Mouse (Mus musculus) layer of hippocampus, adult 18-20 months (tissue): ENCODE results near the gene Camk1d. TPM values are rescaled to one million over a fixed set of nuclear protein-coding genes. Genes with fewer than 3 reads are reported as not detected.

Experiments used
- DNase-seq, 2 experiments: peaks; one replicate each; pipeline ENCODE4 v3.0.0; 2022; ENCODE audit warnings: low spot score in 2 of 2
- total RNA-seq, 2 experiments: library from RNA; stranded (reverse); gene quantifications; 2 replicates each; pipeline ENCODE4 v1.2.3; 2021

Gene Camk1d
- total RNA-seq, 2 experiments from 2014 or later: 160 to 179 TPM

DNA sequence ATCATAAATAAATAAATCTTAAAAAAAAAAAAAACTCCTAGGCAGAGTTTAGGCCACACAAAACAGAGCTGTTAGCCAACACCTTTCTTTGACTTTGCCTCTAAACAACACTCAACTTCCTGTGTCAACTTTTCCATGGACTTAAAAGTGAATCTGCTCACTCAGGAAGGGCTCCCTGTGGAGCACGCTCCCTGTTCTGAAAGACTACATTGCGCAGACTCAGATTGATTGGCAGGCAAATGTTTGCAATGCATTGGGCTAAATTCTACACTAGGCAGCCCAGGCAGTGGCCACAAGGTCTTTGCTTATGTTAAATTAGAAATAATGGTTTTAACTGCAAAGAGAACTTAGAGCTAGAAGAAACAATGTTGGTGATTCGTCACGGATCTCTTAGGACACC is 45.4 kb downstream of the Camk1d start:
- DNase-seq: no peak

DNA sequence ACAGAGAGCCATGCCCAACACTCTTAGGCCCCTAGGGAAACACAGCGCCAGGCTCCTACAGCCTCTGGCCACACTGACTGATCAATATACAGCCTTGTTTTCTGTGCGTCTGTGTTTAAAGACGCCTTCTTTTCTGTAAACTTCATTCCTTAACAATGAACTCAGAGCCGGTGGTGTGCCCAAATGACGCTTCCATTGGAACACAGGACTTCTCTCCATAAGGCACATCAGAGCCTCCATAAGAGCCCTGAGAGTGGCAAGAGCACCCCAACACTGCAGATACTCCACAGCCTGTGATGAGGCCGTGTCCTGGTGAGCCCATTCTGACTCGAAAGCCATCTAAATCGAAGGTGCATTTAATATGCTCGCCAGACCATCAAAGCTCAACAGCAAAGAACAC is 50.8 kb downstream of the Camk1d start:
- no peak for DNase-seq

DNA sequence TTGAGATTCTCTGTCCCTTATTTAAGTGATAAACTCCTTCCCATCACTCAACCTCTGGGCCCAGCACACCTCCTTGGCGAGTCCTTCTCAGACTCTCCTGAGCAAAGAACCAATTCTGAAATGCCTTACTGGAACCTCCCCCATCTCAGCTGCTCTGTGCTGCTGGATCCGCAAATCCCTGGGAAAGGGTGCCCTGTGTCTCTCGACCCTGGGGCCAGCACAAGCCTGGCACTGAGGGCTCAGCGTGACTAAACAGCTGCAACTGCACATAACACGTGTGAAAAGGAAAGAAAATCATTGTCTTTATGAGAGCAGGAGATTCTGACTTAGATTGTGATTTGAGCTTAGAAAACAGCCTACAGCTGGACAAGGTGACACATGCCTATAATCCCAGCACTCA is 52.4 kb downstream of the Camk1d start:
- DNase-seq: no peak

DNA sequence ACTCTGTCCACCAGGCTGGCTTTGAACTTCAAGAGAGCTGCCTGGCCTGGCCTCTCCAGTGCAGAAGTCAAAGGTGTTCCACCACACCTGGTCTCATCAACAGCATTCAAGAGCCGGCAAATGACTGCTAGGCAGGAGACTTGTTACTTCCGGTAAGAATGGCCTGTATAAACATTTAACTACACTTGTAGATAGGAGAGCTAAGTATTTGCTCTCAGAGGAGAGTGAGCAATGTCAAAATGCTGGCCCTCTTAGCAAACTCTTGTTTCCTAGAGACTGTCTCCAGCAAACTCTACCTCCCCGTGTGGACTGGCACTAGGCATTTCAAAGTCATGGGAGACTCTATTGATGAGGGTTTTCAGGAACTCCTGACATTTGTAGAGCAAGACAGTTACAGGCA is 56.3 kb downstream of the Camk1d start:
- no peak for DNase-seq

DNA sequence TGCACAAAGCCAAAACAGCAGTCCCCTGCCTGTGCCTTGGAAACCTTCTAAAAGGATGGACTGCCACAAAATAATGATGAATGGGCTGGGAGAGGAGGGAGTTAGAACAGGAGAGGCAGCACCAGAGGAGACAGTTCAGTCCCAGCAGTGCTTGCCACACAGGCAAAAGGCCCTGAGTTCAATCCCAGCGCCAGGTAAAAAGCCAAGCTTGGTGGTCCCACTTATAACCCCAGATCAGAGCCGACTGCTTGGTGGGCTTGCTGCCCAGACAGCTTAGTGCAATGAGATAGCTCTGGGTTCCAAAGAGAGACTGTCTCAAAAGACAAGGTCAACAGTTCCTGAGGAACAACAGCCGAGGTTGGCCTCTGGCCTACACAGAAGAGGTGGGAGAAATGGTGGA is 58.0 kb downstream of the Camk1d start:
- no peak for DNase-seq

DNA sequence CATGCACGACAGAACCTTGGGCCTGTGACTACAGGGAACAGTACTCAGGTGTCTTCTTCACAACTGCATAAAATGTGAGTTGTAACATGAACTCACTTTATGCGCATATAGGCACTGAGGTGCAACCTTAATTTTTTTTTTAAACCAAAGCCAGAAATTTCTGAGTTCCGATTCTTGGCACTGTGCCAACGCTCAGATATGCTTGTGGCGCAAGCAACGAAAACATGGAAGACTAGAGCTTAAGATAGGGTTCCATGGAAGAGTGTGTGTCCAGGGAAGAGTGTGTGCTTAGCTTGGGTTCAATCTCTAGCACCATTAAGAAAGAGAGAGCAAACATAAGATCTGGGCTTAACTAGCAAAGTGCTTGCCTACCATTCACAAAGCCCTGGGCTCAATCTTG is 62.2 kb downstream of the Camk1d start:
- DNase-seq: no peak

DNA sequence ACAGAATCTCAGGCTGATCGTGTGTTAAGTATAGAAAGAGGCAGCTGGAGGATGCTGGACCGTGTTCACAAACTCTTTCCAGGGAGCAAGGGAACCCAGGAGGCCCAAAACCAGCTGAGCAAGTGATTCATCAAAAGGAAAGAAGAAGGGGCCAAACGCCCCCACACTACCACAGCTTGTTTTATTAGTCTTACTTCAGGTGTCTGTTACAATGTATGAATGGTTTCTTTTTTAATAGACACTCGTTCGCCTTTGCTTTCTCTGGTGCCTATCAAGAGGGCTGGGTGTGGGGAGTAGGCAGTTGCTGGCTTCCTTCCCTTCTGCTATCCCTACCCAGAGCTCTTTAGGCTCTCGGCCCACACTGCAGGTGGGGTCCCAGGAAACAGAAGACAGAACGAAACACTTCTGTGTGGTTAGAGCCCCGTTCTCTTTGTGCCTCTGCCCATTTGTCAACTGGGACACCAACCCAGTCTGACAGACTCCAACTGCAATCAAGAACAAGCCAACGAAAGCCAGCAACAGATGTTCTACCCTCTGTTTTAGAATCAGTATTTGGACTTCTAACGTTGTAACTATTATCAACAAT is 62.9 kb downstream of the Camk1d start:
- peak; percentile 30 to 50 for DNase-seq

DNA sequence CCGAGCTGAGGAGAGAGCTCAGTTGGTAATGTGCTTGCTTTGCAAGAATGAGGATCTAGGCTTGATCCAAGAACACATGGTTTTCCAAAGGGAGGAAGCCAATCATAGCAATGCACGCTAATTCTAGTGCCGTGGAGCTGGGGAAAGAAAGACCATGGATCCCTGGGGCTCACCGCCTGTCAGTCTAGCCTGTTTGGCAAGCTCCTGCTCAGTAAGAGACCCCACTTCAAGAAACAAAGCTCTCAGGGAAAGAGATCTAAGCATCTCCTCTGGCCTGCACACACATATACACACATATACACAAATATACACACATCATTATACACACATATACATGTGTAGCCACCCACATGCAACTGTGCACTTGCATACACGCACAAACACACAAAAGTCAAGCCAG is 65.1 kb downstream of the Camk1d start:
- no peak for DNase-seq

DNA sequence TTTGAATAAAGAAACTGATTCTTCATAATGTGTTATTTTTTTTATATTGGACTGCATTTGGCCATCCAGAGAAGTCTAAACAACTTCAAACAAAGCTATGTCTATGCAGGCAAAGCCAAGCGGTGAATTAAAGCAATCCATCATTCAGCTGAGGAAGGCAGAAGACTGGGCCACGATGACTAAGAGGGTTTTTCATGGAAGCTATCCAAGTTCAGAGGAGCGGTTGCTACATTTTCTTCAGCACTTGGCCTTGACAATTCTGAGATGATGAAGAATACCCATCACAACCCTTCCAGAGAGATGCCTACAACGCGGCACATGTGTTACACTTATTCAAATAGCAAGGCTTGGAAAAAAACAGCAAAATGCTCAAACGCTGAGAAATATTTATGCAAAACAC is 65.6 kb downstream of the Camk1d start:
- DNase-seq: no peak

DNA sequence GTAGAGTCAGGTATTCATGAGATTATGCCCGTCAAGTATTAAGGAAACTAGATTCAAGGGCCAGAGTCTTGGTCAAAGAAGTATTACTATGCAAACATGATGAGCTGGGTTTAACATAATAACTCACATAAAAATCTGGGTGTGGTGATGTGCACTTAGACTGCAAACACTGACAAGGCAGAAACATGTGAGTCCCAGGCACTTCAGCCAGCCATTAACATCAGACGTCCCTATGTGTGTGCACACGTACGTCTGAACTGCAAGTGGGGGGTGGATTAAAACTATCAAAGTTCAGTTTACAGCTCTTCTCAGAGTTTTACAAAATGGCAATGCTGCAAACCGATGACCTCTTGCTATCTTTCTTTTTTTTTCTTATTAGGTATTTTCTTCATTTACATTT is 68.0 kb downstream of the Camk1d start:
- DNase-seq: no peak

DNA sequence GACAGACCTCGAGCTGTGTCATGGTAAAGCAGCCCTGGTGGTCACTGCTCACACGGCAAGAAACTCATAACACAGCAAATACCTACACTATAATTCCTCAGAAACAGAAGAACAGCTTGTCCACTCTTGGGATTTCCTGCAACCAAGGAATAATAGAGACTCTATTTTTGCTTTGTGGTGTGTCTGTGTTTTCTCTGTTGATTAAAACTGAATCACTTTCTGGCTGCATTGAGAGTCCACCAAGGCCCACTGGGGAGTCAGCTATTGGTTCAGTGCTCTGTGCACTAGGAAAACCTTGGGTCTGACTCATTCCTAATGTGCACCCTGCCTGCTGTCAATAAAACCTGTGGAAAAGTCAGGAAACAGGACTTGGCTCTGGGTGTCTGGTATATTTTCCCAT is 68.7 kb downstream of the Camk1d start:
- no peak for DNase-seq

DNA sequence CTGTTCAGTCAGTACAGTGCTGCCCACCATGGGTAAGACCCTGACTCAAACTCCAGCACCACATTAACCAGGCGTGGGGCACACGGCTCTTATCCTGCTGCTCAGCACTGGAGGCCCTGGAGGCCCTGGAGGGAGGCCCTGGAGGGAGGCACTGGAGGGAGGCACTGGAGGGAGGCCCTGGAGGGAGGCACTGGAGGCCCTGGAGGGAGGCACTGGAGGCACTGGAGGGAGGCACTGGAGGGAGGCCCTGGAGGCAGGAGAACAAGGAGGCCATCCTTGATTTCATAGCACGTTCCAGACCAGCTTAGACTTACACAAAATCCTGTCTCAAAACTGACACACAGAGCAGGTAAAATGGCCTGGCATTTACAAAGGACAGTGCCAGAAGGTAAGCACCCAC is 70.4 kb downstream of the Camk1d start:
- DNase-seq: no peak

DNA sequence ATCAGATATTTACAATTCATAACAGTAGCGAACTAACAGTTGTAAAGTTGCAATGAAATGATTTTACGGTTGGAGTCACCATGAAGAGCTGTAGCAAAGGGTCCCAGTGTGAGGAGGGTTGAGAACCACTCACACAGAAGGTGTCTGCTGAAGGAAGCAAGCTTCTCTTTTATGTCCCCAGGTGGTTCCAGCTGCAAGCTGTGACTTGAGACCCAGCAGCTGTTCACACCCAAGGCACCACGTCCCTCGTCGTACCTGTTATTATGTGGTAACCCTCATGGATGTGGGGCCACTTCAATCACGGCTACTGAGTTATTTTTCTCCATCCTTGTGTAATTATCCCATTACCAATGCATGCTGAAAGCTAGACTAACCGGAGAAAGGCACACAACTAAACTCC is 71.1 kb downstream of the Camk1d start:
- DNase-seq: no peak

DNA sequence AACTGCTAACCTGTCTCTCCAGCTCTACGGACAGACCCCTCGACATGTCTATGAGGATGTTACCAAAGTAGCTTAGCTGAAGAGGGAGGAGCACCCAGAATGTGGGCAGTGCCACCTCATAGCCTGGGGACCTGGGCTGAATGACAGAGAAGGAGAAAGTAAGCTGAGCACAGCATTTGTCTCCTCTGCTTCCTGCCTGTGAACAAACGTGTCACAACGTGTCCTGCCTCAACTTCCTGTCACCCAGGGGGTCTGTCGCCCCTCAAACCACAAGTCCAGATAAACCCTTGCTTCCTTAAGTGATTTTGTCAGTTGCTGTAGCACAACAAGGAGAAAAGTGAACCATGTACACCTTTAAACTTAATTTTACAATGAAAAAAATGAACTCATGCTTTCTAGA is 71.7 kb downstream of the Camk1d start:
- DNase-seq: no peak

DNA sequence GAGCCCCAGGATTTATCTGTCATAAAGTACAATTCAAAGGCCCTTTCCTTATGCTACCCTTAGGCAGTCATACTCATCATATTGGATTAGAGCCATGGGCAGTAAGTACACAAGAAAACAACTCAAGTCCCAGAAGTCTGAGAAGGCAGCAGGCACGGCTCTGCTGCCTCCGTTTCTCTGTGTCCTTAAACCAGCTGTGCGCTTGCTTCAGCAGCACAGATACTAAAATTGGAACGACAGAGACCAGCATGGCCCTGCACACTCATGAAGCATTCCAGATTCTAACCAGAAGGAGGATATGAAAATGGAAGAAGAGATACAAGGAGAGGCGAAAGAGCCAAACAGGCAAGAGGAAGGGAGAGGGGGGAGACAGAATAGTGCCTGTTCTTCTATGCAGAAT is 72.6 kb downstream of the Camk1d start:
- DNase-seq: peak in 1 of 2 experiments; percentile 26

DNA sequence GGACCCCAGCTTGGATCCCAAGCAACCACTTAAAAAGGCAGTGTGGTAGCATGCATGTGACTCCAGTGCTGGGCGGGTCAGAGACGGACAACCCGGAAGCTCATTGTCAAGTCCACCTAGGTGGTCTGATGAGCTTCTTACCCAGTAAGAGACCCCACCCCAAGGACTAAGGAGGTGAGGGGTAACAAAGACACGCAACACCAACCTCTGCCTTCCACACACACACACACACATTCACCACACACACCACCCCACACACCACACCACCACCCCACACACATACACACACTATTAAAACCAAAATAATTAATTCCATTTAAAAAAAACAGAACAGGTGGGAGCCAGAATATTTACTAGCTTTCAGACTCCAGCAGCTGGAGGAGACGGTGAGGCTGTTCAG is 73.7 kb downstream of the Camk1d start:
- DNase-seq: no peak

DNA sequence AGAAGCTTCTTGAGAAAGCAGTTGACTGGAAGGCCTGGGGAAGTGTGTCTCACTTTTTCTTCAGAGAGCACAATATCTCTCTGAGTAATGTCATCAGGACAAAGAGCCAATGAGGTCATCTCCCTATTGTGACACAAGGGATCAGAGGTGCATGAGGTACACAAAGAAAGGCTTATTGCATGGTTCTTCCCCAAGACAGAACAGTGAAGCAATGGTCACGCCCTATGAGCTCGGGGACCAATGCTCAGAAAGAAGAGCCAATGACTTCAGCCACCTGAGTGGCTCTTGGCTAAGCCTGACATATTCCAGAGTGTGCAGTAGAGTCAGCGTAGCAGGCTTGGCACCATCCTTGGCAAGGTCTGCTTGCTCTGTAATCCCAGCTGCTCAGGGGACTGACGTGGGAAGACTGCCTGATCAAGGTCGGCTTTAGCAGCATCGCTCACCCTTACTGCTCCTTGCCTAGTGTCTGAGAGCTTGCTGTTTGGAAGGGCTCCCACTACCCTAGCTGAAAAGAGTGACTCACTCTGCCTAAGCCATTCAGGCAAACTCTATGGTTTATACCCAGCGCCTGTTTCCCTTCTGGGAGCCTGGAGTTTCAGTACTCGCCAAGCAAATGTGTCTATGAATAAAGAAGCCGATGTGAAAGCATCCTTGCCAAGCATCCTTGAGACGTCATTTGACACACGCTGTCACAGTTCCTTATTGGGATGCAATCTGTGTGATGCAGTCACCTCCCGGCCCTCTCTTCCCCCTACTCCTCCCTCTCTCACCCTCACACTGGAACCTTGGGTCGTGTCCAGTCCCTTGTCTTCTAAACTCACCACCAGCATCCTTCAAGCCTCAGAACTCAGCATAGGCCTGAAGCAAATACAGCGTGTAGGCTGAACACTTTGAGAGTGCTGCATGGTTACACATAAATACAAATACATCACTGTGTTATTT is 77.2 kb downstream of the Camk1d start:
- peak; percentile 60 to 73 for DNase-seq

DNA sequence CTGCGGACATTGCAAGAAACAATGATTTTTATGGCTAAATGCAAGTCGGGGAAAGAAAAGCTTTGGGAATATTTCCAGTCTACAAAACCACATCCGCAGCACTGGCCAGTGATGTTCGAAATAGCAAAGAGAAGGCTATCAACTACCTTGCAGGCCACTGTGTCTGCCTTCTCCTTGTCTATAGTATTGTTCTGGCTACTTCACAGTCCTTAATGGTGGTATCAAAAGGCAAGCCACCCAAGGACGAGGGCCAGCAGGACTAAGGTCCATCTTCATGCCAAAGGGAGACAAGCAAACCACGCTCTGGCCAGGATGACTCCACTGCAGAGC is 82.0 kb downstream of the Camk1d start:
- DNase-seq: no peak

DNA sequence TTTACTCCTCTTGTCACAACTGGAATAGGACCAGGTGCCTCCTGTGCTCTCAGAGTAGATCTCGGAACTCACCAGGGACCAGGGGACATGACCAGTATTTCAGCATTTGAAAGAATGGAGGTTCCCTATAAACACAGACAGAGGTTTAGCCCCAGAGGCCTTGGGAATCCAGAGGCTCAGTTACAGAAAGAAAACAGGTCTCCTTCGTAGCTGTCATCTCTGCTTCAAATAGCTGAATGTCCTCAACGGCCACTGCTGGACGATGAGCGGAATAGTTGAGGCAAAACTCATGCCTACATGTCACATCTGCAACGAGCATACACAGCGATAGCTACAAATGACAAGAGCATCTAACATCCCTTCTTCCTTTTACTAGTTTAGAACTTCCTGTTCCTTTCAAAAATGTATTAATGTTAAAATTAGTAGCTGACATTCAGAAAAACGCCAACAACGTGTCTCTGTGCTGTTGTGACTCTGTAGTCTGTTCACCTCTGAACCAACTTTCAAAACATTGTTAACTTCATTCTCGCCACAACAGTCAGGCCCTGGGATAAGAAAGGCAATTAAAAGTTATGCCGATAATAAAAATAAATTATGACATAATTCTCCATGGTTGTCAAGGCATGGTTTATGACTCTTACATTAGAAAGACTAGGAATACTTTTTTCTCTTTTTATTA is 82.5 kb downstream of the Camk1d start:
- no peak for DNase-seq

DNA sequence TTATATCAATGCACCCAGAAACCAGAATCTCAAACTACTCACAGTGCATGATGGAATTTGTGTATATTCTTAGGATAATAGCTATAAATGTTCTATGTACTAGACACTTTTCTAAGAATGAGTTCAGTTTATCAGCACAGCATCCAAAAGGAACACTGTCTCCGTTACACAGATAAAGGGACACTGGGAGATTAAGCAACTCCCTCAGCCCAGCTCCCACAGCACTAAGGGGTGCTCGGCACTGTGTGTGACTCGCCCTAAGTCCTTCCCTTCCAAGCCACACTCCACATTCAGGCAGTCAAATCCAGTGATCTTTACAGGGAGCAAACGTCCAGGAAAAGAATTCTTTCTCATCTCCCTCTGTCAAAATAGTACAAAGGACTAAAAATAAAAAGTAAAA is 83.6 kb downstream of the Camk1d start:
- no peak for DNase-seq

DNA sequence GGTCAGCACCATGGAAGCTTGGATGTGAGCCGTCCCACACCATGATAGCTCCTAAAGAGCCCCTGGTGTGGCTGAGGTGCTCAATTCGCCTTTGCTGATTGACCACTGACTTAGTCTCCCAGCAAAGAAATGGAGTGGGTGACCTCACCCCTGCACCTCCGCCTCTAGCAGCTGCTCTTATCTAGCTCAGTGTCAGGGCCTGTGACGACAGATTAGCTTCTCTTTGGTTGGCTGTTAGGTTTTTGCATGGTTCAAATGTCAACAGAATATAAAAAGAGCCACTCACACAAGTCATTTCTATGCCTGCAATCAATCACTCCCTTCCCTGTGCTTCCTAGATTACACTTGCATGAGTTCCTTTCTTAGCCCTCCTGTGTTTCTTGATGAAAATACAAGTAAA is 89.9 kb downstream of the Camk1d start:
- no peak for DNase-seq

DNA sequence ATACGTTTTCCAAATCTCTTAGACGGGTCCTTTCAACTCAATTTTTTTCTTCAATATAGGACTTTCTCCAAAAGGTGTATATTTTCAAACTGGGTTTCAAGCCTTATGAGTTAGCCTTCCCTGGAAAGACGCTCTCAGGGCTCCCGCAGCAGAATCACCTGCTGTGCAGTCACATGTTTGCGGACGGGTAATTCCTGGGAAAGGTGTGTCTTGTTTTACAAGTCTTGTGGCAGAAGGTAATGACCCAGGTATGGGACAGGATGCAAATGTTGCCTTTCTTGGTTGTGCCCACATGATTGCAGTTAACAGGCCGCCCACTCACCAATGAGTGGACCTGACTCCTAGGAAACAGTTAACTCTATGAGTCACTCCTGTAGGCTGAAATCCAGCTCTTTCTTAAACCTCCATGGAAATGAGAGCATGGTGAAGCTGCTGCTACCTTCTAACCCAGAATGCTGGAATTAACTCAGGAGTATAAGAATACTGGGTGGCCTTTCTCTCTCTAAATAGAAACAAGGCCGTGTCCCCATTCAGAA is 95.9 kb downstream of the Camk1d start:
- DNase-seq: no peak
